Mouse (Mus musculus) c-Kit-positive CD71-positive TER-119-positive erythroid progenitor cells, embryonic 14.5 days (primary cell): Measurements from ENCODE around the gene Odc1.
"Not testable (repeated sequence)": the region's sequence is repeated elsewhere in the genome, so short reads cannot be mapped to it uniquely, and the experiment has no call there.

ENCODE experiments used
- DNase-seq: peaks from one replicate; pipeline ENCODE4 v3.0.0-alpha.2; 2013; ENCODE audit warnings: low spot score

Gene Odc1

DNA sequence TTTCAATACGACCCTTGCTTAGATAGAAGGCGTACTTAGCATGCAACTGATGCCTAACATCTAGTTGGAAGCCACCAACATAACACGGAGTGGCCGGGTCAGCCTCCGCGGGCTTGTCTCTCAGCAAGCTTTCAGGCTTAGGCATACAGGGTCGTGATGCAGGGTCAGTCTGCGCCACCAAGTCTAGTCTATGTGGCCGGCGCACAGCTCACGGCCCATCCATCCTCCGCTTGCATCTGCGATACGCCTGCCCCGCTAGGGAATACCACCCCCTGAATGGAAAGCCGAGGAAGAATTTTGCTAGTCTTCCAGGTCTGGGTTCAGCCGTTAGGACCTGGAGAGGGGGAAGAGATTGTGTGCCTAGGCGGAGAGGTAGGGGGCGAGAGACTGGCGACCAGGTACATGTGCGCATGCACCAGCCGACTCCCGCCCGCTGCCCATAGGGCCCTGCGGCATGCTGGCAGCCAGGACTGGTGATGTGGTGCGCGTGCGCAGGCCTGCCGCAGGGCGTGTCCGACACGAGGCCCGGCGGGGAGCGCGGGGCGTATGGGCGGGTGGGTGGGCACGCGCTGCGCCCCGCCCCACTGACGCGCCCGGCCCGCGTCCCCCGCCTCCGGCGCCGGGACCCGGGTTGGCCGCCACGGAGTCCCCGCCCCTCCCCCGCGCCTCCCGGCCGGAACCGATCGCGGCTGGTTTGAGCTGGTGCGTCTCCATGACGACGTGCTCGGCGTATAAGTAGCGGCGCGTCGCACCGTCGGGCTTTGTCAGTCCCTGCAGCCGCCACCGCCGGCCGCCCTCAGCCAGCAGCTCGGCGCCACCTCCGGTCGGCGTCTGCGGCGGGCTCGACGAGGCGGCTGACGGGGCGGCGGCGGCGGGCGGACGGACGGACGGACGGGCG, at the start of gene Odc1:
Gene Odc1 (plus strand): TSS at position 586 of the 898 bp plus-strand sequence.
- DNase-seq, result peak; percentile 91

DNA sequence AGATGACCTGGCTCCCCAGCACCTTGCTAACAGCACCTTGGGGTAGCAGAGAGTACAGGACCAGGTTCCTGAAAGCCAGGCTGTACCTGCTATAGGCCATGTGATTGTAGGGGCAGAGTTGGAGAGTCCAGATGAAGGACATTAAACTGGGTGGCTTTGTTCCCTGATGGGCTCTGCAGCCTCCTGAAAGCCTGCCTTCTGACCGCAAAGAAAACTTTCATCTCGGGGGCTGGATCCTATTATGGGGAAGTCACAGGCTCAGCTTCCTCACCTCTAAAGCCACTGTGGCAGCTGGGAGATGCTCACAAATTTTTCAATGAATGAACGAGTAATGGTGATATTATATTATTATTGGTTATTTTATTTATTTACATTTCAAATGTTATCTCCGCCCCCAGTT, 49.8 kb upstream of the Odc1 start:
- no peak for DNase-seq

DNA sequence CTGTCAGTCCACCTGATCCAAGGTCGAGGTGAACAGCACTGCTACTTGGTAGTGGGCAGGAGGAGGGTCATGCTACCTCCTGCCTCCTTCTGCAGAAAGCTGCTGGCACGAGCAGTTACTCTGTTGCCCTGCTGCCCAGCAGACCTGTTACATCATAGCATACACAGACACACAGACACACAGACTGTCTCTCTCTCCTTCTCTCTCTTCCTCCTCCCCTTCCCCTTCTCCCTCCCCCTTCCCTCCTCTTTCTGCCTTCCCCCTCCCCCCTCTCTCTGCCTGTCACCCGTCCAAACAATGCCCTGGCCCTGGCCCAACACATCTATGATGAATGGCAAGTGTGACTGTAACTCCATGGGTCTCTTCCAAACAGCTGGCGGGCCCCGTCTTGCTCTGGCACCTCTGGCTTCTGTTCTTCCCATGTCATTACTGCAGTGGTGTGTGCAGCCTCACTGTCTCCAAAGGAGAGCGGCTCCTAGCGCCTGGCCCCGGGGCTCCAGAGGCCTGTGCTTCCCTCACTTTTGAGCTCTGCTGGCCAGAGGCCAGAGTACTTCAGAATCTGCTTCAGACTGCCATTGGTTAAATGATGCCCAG, 48.6 kb upstream of the Odc1 start:
- no peak for DNase-seq

DNA sequence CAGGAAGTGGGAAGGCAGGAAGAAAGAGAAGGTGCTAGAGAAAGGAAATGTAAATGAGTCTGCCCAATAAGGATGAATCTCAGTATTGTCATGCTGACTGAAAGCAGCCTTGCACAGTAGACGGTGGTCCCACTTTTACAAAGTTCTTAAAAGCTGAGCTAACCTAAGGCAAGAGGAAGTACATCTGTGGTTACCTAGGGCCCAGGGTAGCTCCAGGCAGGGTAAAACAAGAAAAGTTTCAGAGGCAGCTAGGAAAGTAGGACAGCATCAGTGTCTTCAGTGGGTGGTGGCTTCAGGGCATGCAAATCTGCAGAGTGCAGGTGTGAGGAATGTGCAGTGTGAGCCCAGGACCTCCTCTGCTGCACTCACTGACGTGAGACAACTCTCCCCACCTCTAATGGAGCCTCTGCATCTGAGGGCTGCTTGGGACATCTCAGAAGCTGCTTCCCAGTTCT, 38.9 kb upstream of the Odc1 start:
- no peak for DNase-seq

DNA sequence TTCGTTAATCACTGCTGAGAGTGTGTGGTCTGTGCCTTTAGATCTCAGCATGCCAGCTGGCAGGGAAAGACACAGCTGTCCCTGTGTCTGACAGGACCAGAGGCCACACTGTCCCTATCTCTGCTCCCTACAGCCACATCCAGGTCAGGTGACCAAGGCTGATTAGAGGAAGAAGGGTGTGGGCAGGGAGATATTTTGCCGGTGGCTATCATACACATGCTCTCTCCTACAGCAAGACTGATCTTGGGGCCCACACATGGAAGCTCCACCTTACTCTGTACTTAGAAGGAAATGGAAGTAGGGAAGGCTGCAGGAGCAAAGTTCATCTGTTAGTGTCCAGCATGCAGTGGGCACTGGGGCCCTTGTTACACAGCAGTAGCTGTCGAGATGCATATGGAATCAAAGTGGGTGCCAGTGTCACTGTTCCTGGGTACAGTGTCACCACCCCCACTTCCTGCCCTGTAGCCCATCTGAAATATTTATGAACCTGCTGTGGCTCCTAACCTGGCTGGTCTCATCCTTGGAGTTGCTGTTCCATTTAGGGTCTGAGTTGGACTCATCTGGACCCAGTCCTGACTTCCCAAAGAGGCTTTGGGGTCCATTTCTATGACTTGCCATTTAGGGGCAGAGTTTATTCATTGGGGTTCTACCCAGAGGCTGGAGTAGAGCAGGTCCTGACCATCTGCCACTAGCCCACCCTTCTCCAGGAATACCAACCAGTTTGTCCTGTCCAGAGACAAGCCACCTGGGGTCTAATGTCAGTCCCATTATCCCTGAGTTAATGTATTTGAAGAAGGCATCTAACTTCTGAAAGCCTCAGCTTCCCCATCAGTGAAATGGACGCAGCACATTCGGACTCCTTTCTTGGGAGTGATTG, 38.2 kb upstream of the Odc1 start:
- peak; percentile 91 for DNase-seq

DNA sequence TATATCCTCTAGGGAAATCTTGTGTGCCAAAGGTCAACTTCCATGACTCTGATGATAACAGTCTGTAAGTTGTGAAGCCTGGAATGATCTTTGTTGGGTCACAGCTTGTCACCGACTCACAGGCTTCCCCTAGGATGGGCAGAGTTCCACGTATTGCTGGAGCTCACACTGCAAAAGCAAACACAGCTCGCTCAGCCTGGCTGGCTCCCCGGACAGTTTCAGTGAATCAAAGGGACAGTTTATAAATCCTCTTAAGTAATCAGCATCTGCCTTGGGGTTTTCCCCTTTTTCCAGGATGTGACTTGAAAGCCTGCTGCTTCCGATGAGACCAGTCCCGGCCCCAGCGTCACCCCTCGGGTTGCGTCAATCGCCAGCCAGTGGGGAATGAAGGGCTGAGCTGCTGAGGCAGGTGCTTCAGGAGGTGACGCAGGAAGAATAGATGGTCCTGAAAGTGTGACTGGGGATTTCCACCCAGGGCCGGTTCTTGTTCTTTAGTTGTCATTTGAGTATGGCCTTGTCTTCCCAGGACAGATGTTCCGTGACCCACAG, 37.5 kb upstream of the Odc1 start:
- DNase-seq, result peak; percentile 12

DNA sequence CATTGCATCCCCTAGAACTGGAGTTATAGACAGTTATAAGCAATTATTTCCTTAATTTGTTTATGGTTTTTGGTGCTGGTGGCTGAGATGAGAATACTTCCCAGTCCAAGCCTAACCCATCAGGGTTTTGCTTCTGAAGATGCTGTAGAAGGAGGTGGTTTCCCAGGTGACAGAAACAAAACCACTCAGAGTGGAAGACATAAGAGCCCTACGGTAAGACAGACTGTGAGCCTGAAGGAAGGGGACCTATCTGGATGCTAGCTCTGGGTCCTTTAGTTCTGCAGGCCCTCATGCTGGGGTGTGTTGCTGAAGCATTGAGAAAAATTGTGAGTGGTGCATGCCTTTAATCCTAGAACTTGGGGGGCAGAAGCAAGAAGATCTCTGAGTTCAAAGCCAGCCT, 35.3 kb upstream of the Odc1 start:
- no peak for DNase-seq

DNA sequence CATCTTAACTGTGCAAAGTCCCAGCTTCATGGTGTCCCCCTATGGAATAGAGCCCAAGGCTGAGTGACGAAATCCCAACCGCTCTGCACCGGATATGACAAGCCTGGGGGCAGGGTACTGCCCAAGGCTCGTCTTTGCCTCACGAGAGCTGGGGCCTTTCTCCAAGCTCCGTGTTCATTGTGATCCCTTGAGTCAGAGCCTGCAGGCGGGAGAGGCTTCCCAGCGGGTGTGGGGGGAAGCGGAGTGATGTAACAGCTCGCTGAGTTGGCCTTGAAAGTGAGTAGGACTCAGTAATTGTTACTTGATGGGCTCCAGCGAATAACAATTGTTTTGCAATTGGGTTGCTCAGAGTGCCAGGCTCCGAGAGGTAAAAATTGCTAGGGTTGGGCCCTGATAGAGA, 34.4 kb upstream of the Odc1 start:
- no peak for DNase-seq

DNA sequence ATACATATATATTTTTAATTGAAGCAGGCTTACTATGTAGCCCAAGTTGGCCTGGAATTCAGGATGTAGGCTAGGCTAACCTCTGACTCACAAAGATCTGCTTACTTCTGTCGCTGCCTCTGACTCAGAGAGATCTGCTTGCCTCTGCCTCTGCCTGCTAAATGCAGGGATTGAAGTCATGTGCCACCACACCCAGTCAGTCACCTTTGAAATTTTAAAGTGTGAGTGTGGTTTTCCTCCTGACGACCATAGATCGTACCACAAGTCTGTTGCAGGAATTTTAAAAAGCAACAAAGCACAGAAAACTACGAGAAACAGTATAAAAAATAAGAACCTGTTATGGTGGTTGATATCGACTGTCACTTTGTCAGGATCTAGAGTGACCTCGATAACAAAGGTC, 33.6 kb upstream of the Odc1 start:
- DNase-seq, result no peak

DNA sequence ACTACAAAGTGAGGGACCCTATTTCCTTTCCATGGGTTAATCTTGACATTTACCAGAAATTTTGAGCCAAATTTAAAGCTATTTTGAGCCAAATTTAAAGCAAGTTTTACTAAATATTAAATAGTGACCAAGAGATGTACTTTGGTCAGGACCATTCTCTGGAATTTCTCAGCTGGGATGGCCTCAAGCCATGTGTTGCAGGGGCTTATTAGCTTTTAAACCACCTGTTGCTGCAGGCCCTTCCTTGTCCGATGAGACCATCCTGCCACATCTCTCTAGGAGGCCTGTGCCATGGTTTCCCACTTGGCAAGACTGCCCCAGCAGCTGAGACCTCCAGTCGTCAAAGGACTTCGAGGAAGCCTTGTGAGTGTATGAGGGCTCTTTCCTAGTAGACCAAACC, 15.4 kb upstream of the Odc1 start:
- DNase-seq, result no peak

DNA sequence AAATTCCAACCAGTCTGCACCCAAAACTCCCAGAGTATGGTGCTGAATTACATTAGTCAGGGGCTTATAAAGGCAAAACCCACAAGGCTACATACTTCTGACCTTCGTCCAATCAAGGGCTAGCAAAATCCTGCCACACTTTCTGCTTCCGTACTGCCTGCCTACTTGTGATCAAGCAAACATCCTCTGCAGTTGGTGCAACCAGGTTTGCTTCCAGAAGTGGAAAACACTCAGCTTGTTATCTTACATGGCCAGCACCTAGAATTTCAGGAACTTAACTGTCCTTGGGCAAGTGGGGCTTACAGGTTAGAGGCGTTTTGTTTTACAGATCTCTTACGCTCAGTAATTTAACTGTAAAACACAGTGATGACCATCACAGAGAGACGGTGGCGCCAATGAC, 14.9 kb upstream of the Odc1 start:
- no peak for DNase-seq

DNA sequence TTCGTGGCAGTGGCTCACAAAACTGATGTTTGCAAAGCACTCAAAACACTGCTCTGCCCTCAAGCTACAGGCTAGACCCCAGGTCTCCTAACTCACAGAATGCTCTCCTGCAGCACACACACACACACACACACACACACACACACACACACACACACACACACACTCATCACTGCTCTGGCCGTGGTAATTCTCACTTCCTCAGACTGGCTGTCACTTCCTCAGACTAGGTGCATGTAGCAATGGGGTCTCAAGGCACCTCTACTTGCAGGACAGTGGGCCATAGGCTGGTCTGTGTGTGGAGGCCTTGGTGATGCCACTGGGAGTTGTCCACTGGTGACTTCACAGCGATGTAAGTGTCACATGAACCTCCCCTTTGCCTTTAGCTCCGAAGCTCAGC, 13.8 kb upstream of the Odc1 start:
- DNase-seq, result no peak

DNA sequence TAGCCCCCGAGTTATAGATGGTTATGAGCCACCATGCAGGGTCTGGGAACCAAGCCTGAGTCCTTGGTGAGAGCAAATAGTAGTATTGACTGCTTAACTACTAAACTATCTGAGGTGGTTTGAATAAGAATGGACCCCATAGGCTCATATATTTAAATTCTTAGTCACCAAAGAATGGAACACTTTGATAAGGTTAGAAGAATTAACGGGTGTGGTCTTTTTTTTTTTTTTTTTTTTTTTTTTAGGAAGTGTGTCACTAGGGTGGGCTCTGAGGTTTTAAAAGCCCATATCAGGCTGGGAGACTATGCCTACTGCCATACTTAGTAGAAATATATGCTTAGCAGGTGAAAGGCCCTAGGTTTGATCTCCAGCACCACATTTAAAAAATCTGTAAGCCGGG, 8.4 kb upstream of the Odc1 start:
- no peak for DNase-seq

DNA sequence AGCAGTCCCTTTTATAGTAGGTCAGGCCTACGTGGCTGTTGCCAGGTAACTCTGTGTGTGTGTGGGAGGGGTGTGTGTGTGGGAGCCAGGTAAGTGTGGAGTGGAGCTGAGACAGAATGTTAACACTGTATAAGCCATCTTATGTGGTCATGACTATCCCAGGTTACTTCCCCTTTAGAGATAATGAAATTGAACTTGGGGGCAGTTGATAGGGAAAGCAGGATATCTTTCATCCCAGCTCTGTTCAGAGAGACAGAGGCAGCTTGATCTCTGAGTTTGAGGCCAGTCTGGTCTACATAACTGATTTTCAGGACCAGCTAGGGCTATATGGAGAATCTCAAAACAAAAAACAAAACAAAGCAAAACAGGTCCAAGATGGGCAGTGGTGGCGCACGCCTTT, 7.4 kb upstream of the Odc1 start:
- no peak for DNase-seq

DNA sequence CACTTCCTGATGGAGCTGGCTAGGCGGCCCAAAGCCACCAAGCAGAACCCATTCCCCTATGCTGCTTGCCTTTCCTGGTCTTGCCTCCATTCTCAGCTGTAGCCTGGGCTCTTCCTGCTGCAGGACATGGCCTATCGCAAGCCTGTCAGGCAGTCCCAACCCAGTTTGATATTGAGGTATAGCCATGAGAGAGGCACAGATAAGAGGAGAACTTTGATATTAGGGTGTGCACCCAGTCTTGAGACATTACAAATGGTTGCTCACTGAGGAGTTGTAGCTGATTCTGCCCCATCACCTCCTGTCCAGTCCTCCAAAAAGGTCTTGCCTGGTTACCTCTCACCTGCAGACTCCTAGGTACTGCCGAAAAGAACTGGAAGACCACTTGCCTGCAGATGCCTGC, 6.5 kb upstream of the Odc1 start:
- peak; percentile 89 for DNase-seq

DNA sequence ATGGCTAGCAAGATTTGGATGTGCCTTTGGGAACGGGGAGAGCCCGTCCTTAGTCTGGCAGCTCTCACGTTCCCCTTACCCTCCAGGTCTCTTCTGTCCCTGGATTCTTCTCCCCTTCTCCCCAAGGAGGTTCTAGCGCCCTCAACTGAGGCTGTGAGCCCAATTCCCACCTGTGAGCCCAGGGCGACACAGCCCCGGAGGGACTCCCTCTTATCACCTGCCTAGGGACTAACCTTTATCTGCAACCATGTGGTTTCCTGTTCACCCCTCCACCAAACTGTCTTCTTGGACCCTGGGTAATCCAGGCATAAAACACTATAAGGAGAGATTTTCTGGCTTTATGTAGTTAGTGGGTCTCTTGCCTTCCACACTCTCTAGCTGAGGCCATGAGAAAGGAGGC, 5.6 kb upstream of the Odc1 start:
- DNase-seq, result peak; percentile 52

DNA sequence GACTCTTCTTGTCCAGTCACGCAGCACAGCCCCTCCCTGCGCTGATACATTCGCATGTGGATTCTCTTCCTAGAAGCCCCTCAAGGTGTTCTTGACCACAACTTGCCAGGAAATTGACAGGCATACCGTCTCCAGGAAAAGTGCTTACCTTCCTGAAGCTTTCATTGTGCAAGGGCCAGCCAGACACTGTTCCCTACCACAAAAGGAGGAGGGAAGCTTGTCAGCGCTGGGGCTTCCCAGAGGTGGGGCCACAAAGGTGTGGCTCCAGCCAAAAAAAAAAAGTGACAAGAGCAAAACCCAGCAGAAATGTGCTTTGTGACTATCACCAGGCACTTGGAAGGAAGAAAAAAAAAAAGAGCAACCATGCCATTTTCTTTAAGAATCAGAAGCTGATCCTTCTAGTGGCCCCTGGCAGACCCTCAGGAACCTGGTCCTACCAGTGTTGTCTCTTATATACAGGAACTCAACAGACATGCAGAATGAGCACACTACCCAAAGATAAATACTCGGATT, 4.5 kb upstream of the Odc1 start:
- peak; percentile 63 for DNase-seq

DNA sequence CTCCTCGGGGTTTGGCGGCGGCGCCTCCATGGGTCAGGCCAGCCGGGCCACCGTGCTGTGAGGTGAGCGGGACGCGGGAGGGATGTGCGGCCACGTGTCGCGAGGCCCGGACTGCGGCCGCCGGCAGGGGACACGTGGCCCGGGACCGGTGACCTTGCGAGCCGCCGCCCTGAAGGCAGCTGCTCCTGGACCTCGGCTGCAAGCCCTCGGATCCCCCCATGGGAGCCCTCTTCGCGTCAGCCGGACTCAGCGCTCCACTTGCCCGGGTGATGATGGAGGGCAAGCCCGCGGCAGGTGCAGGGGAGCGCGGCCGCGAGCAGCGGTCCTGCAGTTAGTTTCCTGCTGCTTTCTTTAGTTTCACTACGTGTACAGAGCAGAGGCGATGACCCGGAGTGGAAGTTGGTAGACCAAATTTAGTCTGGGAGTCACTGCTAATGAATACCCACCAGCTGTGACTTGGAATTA, 545 bp downstream of the Odc1 start:
- DNase-seq, result no peak

DNA sequence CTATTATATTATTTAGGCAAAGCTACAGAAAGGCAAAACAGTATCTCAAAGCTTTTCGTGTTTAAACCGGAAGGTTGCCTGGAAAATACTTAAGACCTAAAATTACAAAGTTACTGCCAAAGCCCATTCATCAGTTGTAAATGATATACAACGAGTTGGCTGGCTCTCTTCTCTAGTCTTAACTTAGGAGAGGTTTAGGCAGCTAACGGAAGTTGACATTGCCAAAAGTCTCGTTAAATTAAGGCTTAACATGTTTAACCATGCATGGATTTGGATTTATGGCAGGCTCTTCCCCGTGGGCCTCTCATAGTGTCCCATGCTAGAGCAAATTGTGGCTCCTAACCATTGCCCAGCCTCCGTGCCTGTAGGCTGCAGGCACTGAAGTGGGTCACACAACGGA, 1.3 kb downstream of the Odc1 start:
- no peak for DNase-seq

DNA sequence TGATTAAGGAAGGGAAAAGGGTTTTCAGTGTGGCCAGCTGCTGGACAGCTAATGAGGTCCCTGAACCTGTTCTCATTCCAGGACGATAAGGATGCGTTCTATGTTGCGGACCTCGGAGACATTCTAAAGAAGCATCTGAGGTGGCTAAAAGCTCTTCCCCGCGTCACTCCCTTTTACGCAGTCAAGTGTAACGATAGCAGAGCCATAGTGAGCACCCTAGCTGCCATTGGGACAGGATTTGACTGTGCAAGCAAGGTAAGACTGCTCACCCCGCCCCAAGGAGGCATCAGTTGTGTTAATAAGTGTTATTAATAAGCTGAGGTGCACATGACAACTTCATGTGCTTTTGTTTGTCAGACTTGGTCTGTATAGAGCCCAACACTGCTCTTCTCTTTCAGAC, 3.0 kb downstream of the Odc1 start:
- not testable (repeated sequence) for DNase-seq

DNA sequence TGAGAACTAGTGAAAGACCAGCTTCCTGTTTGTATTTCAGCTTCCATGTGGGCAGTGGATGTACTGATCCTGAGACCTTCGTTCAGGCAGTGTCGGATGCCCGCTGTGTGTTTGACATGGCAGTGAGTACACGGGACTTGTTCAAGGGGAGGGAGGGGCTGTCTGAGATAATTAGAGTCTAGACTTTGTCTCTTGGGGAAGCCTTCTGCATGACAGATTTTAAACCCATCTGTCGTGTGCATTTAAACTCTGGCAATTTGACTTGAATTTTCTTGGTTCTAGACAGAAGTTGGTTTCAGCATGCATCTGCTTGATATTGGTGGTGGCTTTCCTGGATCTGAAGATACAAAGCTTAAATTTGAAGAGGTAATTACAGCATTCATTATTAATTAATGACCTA, 3.9 kb downstream of the Odc1 start:
- DNase-seq, result no peak

DNA sequence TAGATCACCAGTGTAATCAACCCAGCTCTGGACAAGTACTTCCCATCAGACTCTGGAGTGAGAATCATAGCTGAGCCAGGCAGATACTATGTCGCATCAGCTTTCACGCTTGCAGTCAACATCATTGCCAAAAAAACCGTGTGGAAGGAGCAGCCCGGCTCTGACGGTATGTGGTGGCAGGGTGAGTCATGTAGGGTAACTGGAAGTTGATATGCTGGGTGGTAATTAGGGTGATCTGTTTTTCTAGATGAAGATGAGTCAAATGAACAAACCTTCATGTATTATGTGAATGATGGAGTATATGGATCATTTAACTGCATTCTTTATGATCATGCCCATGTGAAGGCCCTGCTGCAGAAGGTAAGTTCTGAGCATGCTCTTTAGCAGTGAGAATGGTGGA, 4.8 kb downstream of the Odc1 start:
- not testable (repeated sequence) for DNase-seq
